Mouse (Mus musculus): ENCODE measurements around the gene Csrnp1. TPM values are rescaled to one million over a fixed set of nuclear protein-coding genes. Genes with fewer than 3 reads are reported as not detected.

Csrnp1 gene
- total RNA-seq, 2 experiments from 2014 or later, result 12.5 to 19.1 TPM

DNA sequence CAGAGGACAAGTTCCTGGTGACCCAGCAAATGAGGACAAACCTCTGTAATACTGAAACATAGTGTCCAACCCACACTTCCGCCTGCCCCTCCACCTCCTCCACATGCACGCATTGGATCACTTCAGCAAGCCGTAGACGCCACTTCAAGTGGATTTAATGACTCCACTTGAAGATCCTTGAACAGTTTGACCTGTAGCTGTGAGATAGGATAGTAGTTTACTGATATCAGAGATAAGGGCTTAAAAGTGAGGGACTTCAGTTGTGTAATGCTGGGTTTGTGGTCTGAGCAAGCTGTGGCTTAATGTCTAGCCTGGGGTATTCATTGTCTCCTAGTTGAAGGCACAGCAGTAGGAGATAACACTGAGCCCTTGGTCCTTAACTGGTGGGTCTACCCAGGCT is 61.0 kb downstream of the Csrnp1 start:
- intact Hi-C loops (cut with DNase I), result no loop called here
- no peak for DNase-seq (ENCODE audit: low spot score in 2 of 2)

Other genes with a start within 250 kb of the Csrnp1 start
- under 1 TPM; 0.12 to 0.34 TPM for gene Scn11a, start 159.2 kb downstream of the Csrnp1 start, total RNA-seq (2021)
- gene Wdr48, start 89.8 kb downstream of the Csrnp1 start, total RNA-seq (2021), result 10 to 100 TPM; 70.0 to 85.9 TPM
- 10 to 100 TPM; 36.3 to 40.6 TPM for gene Gorasp1, start 47.1 kb downstream of the Csrnp1 start, total RNA-seq (2021)
- under 1 TPM; 0.50 to 0.67 TPM for gene Ttc21a, start 47.1 kb downstream of the Csrnp1 start, total RNA-seq (2021)
- under 1 TPM in 1 of 2 experiments, not detected in 1; 0.15 TPM for gene Xirp1, start 38.9 kb upstream of the Csrnp1 start, total RNA-seq (2021)
- gene Cx3cr1, start 85.2 kb upstream of the Csrnp1 start, total RNA-seq (2021), result 10 to 100 TPM; 30.9 to 32.8 TPM
- not detected for gene Ccr8, start 107.5 kb upstream of the Csrnp1 start, total RNA-seq (2021)
- gene Slc25a38, start 125.7 kb upstream of the Csrnp1 start, total RNA-seq (2021), result 10 to 100 TPM; 27.0 to 28.9 TPM
- 100 to 1,000 TPM; 361 to 417 TPM for gene Rpsa, start 143.0 kb upstream of the Csrnp1 start, total RNA-seq (2021)
- gene Mobp, start 165.0 kb upstream of the Csrnp1 start, total RNA-seq (2021), result 100 to 1,000 TPM; 355 to 475 TPM